Mouse (Mus musculus): Measurements from ENCODE around the gene Cpsf7.

Cpsf7 gene

GRCm38 (mm10) chr19:10560108-10560507, 35.0 kb downstream of the Cpsf7 start:
- peak; percentile 40 for DNase-seq (ENCODE audit: low read depth, low spot score)

GRCm38 (mm10) chr19:10561558-10562314, 36.7 kb downstream of the Cpsf7 start:
- no peak for DNase-seq (ENCODE audit: low read depth, low spot score)

GRCm38 (mm10) chr19:10562351-10562750, 37.3 kb downstream of the Cpsf7 start:
- no peak for DNase-seq (ENCODE audit: low read depth, low spot score)

GRCm38 (mm10) chr19:10564278-10564677, 39.2 kb downstream of the Cpsf7 start:
- DNase-seq (ENCODE audit: low read depth, low spot score) = no peak

- DNase-seq (ENCODE audit: low read depth, low spot score) = no peak
Measured at GRCm38 (mm10) chr19:10565217-10565616, 40.2 kb downstream of the Cpsf7 start.

GRCm38 (mm10) chr19:10569627-10570026, 44.6 kb downstream of the Cpsf7 start:
- no peak for DNase-seq (ENCODE audit: low read depth, low spot score)

GRCm38 (mm10) chr19:10576690-10577561, 51.9 kb downstream of the Cpsf7 start, which contains the start of the genes Cyb561a3 and Tmem138:
Gene Cyb561a3 (plus strand): TSS chr19:10577172.
Gene Tmem138 (minus strand): TSS chr19:10577362.
- peak; percentile 98 for DNase-seq (ENCODE audit: low read depth, low spot score)

GRCm38 (mm10) chr19:10580102-10580501, 55.0 kb downstream of the Cpsf7 start:
- no peak for DNase-seq (ENCODE audit: low read depth, low spot score)

GRCm38 (mm10) chr19:10580761-10581160, 55.7 kb downstream of the Cpsf7 start:
- no peak for DNase-seq (ENCODE audit: low read depth, low spot score)

GRCm38 (mm10) chr19:10581984-10582383, 56.9 kb downstream of the Cpsf7 start:
- no peak for DNase-seq (ENCODE audit: low read depth, low spot score)

GRCm38 (mm10) chr19:10583550-10584146, 58.6 kb downstream of the Cpsf7 start:
- DNase-seq (ENCODE audit: low read depth, low spot score) = peak; percentile 26

- no peak for DNase-seq (ENCODE audit: low read depth, low spot score)
Measured at GRCm38 (mm10) chr19:10585112-10585511, 60.0 kb downstream of the Cpsf7 start.

- no peak for DNase-seq (ENCODE audit: low read depth, low spot score)
Measured at GRCm38 (mm10) chr19:10587231-10587630, 62.2 kb downstream of the Cpsf7 start.

GRCm38 (mm10) chr19:10589127-10589857, 64.2 kb downstream of the Cpsf7 start:
- DNase-seq (ENCODE audit: low read depth, low spot score) = no peak

GRCm38 (mm10) chr19:10590301-10590700, 65.2 kb downstream of the Cpsf7 start:
- no peak for DNase-seq (ENCODE audit: low read depth, low spot score)

GRCm38 (mm10) chr19:10591659-10592377, 66.8 kb downstream of the Cpsf7 start:
- no peak for DNase-seq (ENCODE audit: low read depth, low spot score)
